Mouse (Mus musculus): ENCODE results near the gene Hc. TPM values are rescaled to one million over a fixed set of nuclear protein-coding genes. Genes with fewer than 3 reads are reported as not detected.
A peak's percentile ranks its signal among the peaks of the same experiment; 100 is the strongest.

The Hc gene
- polyA plus RNA-seq, 1 experiment from 2014 or later = 0.32 TPM

DNA sequence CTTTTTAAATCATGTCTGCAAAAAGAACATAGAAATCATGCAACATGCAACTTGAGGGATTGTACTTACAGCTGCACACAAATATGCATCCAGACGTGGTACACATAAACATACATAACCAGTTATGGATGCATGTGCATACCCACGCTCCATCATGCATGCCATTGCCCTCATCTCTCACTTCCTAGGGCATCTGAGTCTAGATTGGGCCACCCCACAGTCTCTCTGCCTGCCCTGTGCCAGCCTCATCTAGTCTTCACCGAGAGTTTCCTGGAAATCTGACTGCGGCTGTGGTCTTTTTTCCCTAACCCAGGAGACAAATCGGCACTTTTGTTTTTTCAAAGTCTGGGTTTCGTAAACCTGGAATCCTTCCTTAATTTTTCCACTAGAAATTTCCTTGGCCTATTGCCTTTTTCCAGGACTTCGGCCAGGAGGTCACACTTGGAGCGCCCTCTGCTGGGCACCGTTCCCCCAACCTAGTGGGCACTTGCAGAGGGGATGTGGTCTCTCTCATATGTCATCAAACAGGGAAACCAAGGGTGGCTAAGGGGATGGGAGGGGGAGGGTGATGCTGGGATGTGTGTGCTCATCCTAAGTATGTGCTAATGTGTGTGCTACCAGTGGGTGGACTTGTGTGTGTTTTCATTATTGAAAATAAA is 91.0 kb downstream of the Hc start:
- ATAC-seq (ENCODE audit: insufficient number of reproducible peaks, low FRiP score, low TSS enrichment, low read depth) = no peak
- Histone ChIP-seq H3K4me3 (no peak overlapping the region), H3K4me2 (0 out of 2 replicates have a peak overlapping the region, but pooled peaks have one; percentile 12), H3K9me3 (no peaks in the 10 kb centered on the region), H3K36me3 (no peaks in the 10 kb centered on the region), H3K9ac (no peak overlapping the region), H3K27ac (peak overlapping the region; percentile 43; the same call in 1 of the 2 replicates), H3K4me1 (peaks cover 19% of the 10 kb centered on the region), H3K27me3 (no peaks in the 10 kb centered on the region)
- WGBS = 24% methylated on average over 9 of the region's 9 CpGs

DNA sequence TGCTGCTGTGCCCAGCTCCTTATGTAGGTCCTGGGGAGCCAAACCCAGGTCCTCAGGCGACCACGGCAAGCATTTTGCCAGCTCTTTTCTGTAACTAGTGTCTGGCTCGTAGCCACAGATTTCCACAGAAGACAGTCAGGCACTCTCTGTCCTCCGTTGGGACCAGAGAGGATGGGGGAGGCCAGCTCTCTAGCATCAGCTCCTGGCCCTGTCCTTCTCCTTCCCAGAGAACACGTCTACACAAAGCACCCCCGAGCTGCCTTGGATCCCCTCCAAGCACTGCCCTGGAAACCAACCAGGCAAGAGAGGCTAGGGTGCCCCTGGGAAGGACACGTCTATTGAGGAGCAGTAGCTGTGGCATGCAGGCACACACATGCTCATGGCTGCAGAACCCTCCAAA is 92.1 kb downstream of the Hc start:
- Histone ChIP-seq H3K4me1 (peaks cover 20% of the 10 kb centered on the region), H3K27me3 (no peaks in the 10 kb centered on the region), H3K4me3 (no peak overlapping the region), H3K27ac (no peak overlapping the region), H3K36me3 (no peaks in the 10 kb centered on the region), H3K9me3 (no peaks in the 10 kb centered on the region), H3K9ac (no peak overlapping the region), H3K4me2 (no peak overlapping the region)
- 57% methylated on average over 7 of the region's 7 CpGs for WGBS
- no peak for ATAC-seq (ENCODE audit: insufficient number of reproducible peaks, low FRiP score, low TSS enrichment, low read depth)

DNA sequence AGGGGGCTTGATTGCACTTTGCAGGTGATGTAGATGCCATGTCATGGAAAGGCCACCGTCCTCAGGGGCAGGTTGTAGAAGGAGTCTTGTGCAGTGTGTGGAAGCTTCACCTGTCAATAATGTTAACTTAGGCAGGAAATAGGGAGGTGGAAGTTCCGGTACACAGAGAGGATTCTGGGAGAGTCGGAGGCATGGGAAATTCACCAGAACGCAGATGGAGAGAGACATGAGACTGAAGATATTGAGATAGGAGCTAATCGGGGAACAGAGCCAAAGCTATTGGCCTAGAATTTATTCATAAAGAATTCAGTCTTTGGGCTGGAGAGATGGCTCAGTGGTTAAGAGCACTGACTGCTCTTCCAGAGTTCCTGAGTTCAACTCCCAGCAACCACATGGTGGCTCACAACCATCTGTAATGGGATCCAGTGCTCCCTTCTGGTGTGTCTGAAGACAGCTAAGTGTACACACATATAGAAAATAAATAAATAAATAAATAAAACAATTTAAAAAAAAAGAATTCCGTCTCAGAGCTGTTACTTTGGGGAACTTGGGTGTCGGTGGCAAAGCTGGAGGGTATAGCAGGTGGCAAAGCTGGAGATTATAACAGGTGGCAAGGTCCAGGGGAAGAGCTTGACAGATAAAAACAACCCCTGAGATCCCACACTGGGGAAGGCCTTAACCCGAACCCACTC is 94.8 kb downstream of the Hc start:
- Histone ChIP-seq H3K4me1 (peaks cover 28% of the 10 kb centered on the region), H3K27me3 (no peaks in the 10 kb centered on the region), H3K9ac (no peak overlapping the region)

DNA sequence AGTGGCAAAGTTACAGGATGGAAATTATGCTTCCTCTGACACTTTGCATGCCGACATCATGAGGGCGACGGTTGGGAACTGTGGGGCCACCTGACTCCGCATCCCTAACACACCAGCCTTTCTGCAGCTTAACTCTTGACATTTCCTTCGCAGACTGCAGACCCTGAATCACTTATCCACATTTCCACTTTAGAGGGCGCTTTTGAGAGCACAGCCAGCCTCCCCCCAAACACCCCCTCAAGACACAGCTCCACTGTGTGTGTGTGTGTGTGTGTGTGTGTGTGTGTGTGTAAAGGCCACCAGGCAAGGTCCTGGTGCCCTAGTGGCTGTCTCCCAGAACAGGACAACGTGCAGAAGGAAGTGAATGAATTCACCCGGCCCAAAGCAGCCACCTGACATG is 95.4 kb downstream of the Hc start:
- WGBS = 72% methylated on average over 8 of the region's 8 CpGs
- H3K36me3 ChIP-seq = no peaks in the 10 kb centered on the region
- H3K27ac ChIP-seq = no peak overlapping the region
- H3K9ac ChIP-seq = no peak overlapping the region
- no peak overlapping the region for H3K4me3 ChIP-seq
- no peaks in the 10 kb centered on the region for H3K27me3 ChIP-seq
- no peaks in the 10 kb centered on the region for H3K9me3 ChIP-seq
- peaks cover 34% of the 10 kb centered on the region for H3K4me1 ChIP-seq
- H3K4me2 ChIP-seq = no peak overlapping the region
- ATAC-seq (ENCODE audit: insufficient number of reproducible peaks, low FRiP score, low TSS enrichment, low read depth) = no peak

More for the DNA sequence above, 94.8 kb downstream of the Hc start:
- no peaks in the 10 kb centered on the region for H3K36me3 ChIP-seq
- no peak overlapping the region for H3K4me2 ChIP-seq
- H3K27ac ChIP-seq = no peak overlapping the region
- no peak for ATAC-seq (ENCODE audit: insufficient number of reproducible peaks, low FRiP score, low TSS enrichment, low read depth)
- 87% methylated on average over 8 of the region's 8 CpGs for whole genome bisulfite sequencing
- no peaks in the 10 kb centered on the region for H3K9me3 ChIP-seq
- no peak overlapping the region for H3K4me3 ChIP-seq

DNA sequence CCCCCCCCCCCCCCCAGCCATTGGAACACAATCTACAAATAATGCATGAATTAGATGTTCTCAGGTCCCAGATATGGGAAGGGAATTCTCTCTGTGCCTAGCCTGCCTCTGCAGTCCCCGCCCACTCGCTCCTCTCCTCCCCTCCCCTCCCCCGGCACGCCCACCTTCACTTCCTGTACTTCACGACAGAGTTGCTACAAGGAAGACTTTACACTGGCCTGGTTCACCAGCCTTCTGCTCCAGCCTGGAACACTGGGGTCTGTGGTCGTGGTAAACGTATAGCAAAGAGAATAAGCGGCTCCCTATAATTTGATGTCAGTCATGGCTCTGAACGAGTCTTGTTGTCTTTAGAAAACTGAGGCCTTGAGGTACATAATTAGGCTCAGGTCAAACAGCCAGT is 95.9 kb downstream of the Hc start:
- no peak overlapping the region for H3K4me2 ChIP-seq
- H3K9me3 ChIP-seq = no peaks in the 10 kb centered on the region
- ATAC-seq (ENCODE audit: insufficient number of reproducible peaks, low FRiP score, low TSS enrichment, low read depth) = no peak
- no peaks in the 10 kb centered on the region for H3K27me3 ChIP-seq
- 36% methylated on average over 9 of the region's 9 CpGs for WGBS
- no peak overlapping the region for H3K4me3 ChIP-seq
- H3K9ac ChIP-seq = no peak overlapping the region
- H3K27ac ChIP-seq = no peak overlapping the region
- H3K4me1 ChIP-seq = peaks cover 35% of the 10 kb centered on the region
- H3K36me3 ChIP-seq = no peaks in the 10 kb centered on the region

DNA sequence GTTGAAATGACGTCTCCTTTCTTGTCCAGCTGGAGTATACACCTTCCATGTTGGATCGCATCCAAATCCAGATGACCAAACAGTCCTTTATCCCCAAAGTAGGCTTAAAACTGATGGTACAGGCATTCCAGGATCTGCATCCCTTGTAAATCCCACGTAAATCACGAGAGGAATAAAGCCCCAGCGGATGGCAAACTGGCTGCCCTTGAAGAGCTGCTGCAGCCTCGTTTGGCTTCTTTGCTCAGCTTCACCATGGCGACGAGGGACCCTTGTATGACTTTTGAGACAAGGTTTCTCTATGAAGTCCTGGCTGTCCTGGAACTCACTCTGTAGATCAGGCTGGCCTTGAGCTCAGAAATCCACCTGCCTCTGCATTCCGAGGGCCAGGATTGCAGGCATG is 96.6 kb downstream of the Hc start:
- no peak overlapping the region for H3K9ac ChIP-seq
- H3K4me2 ChIP-seq = no peak overlapping the region
- no peaks in the 10 kb centered on the region for H3K27me3 ChIP-seq
- H3K27ac ChIP-seq = no peak overlapping the region
- peaks cover 28% of the 10 kb centered on the region for H3K4me1 ChIP-seq
- no peak overlapping the region for H3K4me3 ChIP-seq
- H3K36me3 ChIP-seq = no peaks in the 10 kb centered on the region
- no peak for ATAC-seq (ENCODE audit: insufficient number of reproducible peaks, low FRiP score, low TSS enrichment, low read depth)
- no peaks in the 10 kb centered on the region for H3K9me3 ChIP-seq
- WGBS = 68% methylated on average over 9 of the region's 9 CpGs

DNA sequence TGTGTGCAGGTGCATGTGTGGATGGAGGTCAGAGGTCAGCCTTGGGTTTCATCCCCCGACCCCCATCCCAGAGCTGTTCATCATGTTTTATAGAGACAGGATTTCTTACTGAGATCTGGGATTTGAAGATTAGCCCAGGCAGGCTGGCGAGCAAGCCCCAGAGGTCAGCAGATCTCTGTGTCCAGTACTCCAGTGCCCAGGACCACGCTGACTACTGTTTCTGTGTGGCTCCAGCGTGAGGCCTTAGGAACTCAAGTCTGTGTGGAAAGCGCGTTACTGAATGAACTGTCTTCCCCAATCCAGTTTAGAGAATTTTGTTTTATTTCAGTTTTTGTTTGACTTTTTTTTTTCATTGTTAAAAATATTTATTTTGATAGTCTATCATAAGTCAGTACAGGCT is 97.0 kb downstream of the Hc start:
- Histone ChIP-seq H3K27me3 (no peaks in the 10 kb centered on the region), H3K9me3 (no peaks in the 10 kb centered on the region), H3K36me3 (no peaks in the 10 kb centered on the region), H3K4me1 (peaks cover 24% of the 10 kb centered on the region), H3K4me3 (no peak overlapping the region), H3K4me2 (no peak overlapping the region), H3K9ac (no peak overlapping the region), H3K27ac (no peak overlapping the region)
- no peak for ATAC-seq (ENCODE audit: insufficient number of reproducible peaks, low FRiP score, low TSS enrichment, low read depth)
- WGBS = 86% methylated on average over 6 of the region's 6 CpGs

DNA sequence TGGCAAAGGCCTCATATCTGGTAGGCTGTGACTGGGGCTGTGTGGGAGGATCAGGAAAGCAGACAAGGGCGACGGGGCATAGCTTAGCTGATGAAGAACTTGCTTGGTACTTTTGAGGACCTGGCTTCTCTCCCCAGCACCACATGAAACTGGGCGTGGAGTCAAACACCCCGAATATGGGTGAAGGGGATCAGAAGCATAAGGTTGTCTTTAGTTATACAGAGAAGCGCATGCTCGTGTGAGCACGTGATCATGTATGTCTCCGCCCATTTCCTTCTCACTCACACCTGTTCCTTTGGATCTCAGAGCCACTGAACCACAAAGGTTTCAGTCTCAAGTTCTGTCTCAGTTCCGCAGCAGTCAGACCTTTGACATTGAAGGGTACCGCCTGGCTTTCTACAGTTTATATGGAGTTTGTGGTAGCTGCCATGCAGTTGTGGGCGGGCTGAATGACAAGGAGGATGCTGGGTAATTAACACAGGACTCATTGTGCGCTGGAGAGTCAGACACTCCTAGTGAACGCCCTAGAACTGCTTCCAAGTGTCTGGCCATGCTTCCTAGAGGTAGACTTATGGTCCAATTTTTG is 97.8 kb downstream of the Hc start:
- 75% methylated on average over 13 of the region's 13 CpGs for WGBS
- H3K27ac ChIP-seq = no peak overlapping the region
- no peak overlapping the region for H3K4me2 ChIP-seq
- no peaks in the 10 kb centered on the region for H3K27me3 ChIP-seq
- no peak for ATAC-seq (ENCODE audit: insufficient number of reproducible peaks, low FRiP score, low TSS enrichment, low read depth)
- no peak overlapping the region for H3K4me3 ChIP-seq
- no peaks in the 10 kb centered on the region for H3K36me3 ChIP-seq
- no peaks in the 10 kb centered on the region for H3K9me3 ChIP-seq
- H3K4me1 ChIP-seq = peaks cover 23% of the 10 kb centered on the region
- H3K9ac ChIP-seq = no peak overlapping the region

DNA sequence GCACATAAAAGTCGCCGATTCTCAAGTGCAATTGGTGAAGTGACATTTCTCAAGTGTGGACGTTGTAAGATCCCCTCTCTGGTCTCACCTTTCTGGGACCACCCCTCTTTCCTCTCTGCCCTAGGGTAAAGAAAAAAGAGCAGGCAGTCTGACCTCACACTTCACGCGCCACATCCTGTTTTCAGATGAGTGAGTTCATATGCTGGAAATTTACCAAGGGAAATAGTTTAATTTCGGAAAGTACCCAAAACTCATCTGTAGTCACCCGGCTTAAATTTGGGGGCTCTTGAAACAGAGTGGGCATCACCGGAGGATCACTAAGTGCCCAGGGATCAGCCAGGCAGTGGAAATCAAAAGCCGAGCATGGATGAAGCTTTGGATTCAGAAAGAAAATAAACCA is 98.3 kb downstream of the Hc start:
- Histone ChIP-seq H3K27ac (no peak overlapping the region), H3K4me3 (no peak overlapping the region), H3K4me2 (no peak overlapping the region), H3K36me3 (no peaks in the 10 kb centered on the region), H3K9ac (no peak overlapping the region), H3K9me3 (no peaks in the 10 kb centered on the region), H3K27me3 (no peaks in the 10 kb centered on the region), H3K4me1 (peaks cover 23% of the 10 kb centered on the region)
- ATAC-seq (ENCODE audit: insufficient number of reproducible peaks, low FRiP score, low TSS enrichment, low read depth) = no peak
- 71% methylated on average over 9 of the region's 9 CpGs for WGBS

DNA sequence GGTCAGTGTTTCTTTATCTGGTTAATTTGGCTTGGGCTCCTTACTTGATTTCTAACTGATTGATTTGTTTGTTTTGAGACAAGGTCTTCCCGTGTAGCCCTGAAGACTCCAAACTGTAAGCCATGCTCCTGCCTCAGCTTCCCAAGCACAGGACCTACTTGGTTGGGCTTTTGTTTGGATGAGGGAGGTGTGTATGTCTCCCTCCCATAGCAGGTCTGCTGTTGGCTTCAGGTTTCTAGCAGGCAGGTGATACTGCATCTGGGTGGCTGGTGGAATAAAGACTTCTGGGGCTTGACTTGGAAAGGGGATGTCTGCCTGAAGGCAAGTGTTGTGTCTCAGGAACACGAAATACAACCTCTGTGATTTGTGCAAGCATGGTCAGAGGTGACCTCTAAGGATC is 99.0 kb downstream of the Hc start:
- Histone ChIP-seq H3K4me1 (peaks cover 23% of the 10 kb centered on the region), H3K4me2 (no peak overlapping the region), H3K27me3 (no peaks in the 10 kb centered on the region), H3K9me3 (no peaks in the 10 kb centered on the region), H3K9ac (no peak overlapping the region), H3K4me3 (no peak overlapping the region), H3K27ac (no peak overlapping the region), H3K36me3 (no peaks in the 10 kb centered on the region)
- 82% methylated on average over 2 of the region's 2 CpGs for WGBS
- no peak for ATAC-seq (ENCODE audit: insufficient number of reproducible peaks, low FRiP score, low TSS enrichment, low read depth)

DNA sequence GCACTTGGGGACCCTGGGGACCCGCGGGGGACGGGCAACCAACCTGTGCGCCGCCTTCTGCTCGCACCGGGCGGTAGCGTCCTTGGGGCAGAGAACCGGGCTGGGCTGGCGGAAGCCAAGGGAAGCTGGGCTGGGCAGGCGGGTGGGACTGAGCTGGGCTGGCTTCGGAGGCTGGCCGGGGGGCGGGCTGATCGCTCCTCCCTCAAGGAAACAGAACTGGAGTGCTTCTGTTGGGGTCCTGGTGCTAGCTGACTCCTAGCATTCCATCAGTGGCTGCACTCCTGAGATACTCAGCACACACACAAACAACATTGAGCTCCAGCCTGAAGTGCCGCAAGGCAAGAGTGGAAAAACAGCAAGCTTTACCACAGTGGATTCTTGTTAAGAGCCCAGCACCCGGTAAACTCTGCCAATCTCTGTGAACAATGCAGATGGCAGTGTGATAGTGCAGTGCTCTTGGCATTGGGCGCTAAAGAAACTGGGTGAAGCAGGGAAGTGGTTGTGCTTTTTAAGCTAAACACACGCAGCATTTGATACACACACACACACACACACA is 99.7 kb downstream of the Hc start, which contains the start of gene Traf1:
TSS of gene Traf1 (minus strand) at position 292 of the 556 bp plus-strand sequence.
- Histone ChIP-seq H3K4me3 (peak within 1 kb of the TSS; percentile 34), H3K4me1 (peaks cover 23% of the 10 kb centered on the region), H3K4me2 (peak within 1 kb of the TSS; percentile 63), H3K36me3 (no peaks in the 10 kb centered on the region), H3K27ac (no peak within 1 kb of the TSS), H3K9ac (peak within 1 kb of the TSS; percentile 28; the same call in 1 of the 2 replicates), H3K27me3 (0 out of 2 replicates have a peak, but pooled peaks cover 3% of the 10 kb centered on the region), H3K9me3 (no peaks in the 10 kb centered on the region)
- 12% methylated on average over 20 of the region's 20 CpGs for whole genome bisulfite sequencing
- ATAC-seq (ENCODE audit: insufficient number of reproducible peaks, low FRiP score, low TSS enrichment, low read depth) = peak; percentile 56

DNA sequence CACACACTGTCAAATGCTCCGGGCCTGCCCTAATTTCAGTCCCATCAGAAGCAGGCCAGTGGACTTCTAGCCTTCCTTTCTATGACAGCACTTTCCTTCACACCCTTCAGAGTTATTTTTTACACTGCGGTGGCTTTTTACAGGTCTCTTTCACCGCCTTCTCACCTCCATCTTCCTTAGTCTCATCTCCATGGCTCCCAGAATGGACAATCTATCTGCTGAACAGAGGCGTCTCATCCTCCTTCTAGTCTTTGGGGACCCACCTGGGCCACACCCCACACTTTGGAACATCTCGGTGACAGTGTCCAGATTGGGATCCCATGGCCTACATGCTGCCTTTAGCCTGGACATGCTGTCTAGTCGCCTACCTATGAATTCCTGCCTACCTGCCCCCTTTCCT is 100.3 kb downstream of the Hc start:
- Histone ChIP-seq H3K27me3 (0 out of 2 replicates have a peak, but pooled peaks cover 3% of the 10 kb centered on the region), H3K36me3 (no peaks in the 10 kb centered on the region), H3K27ac (no peak overlapping the region), H3K4me2 (peak overlapping the region; percentile 63), H3K4me1 (peaks cover 23% of the 10 kb centered on the region), H3K4me3 (peak overlapping the region; percentile 34), H3K9ac (peak overlapping the region; percentile 28; the same call in 1 of the 2 replicates), H3K9me3 (no peaks in the 10 kb centered on the region)
- no peak for ATAC-seq (ENCODE audit: insufficient number of reproducible peaks, low FRiP score, low TSS enrichment, low read depth)
- 65% methylated on average over 6 of the region's 6 CpGs for WGBS

Measured in limb, embryonic 15.5 days (tissue).